Mouse (Mus musculus) liver, postnatal 0 days (tissue): ENCODE results near the gene Zfp428. TPM values are rescaled to one million over a fixed set of nuclear protein-coding genes. Genes with fewer than 3 reads are reported as not detected.

Source experiments
- ATAC-seq: fragments of 200-750 bp; cut with Nextera tagmentation; 2 replicates; pipeline ENCODE4 v1.8.0; 2017; ENCODE audit warnings: mild to moderate bottlenecking, moderate library complexity
- DNase-seq: peaks from one replicate; pipeline ENCODE4 v3.0.0-alpha.2; 2016
- H3K27ac ChIP-seq: fragments of 300-500 bp; sonication (generic); 2 replicates; pipeline ENCODE4 v1.5.1; 2014; ENCODE audit warnings: antibody characterized with exemption, moderate library complexity, mild to moderate bottlenecking, low read depth
- H3K27me3 ChIP-seq: fragments of 300-500 bp; sonication (generic); 2 replicates; pipeline ENCODE4 v1.6.1; 2014; ENCODE audit warnings: low read length, control low read depth, mixed read lengths; ENCODE audit not compliant: insufficient read depth
- H3K36me3 ChIP-seq: fragments of 300-500 bp; sonication (generic); replicated peaks from 2 replicates; pipeline ENCODE4 v1.6.1; 2014; ENCODE audit warnings: mild to moderate bottlenecking, control low read depth, low read length, moderate library complexity, mixed read lengths; ENCODE audit not compliant: insufficient read depth
- H3K4me1 ChIP-seq: fragments of 300-500 bp; sonication (generic); 2 replicates; pipeline ENCODE4 v1.6.1; 2014; ENCODE audit warnings: antibody characterized with exemption, mild to moderate bottlenecking, control low read depth; ENCODE audit not compliant: insufficient read depth
- H3K4me2 ChIP-seq: fragments of 300-500 bp; sonication (generic); 2 replicates; pipeline ENCODE4 v1.6.1; 2014; ENCODE audit warnings: low read depth, mild to moderate bottlenecking, low read length, moderate library complexity, mixed read lengths
- H3K4me3 ChIP-seq: fragments of 300-500 bp; sonication (generic); 2 replicates; pipeline ENCODE4 v1.5.1; 2014; ENCODE audit warnings: low read depth, low read length
- H3K9ac ChIP-seq: fragments of 300-500 bp; sonication (generic); replicated peaks from 2 replicates; pipeline ENCODE4 v1.6.1; 2014; ENCODE audit warnings: mild to moderate bottlenecking, moderate library complexity
- H3K9me3 ChIP-seq: fragments of 300-500 bp; sonication (generic); 2 replicates; pipeline ENCODE4 v1.6.1; 2016; ENCODE audit warnings: mild to moderate bottlenecking, control low read depth, low read length, mixed read lengths
- CTCF ChIP-seq: sonication (generic); IDR thresholded peaks from 2 replicates; pipeline ENCODE4 v1.5.1; 2016; ENCODE audit warnings: antibody characterized with exemption, low read depth
- EP300 ChIP-seq: IDR thresholded peaks from 2 replicates; pipeline ENCODE4 v1.6.1; 2016; ENCODE audit warnings: antibody characterized with exemption, low read depth, mild to moderate bottlenecking
- WGBS: fragments of 180-500 bp; shearing (Covaris S2); extraction: QIAGEN DNeasy Blood & Tissue Kit; methylation state at CpG from one replicate; pipeline ENCODE4 v1.1.7; 2014; ENCODE audit not compliant: insufficient replicate concordance; 5-methylcytosine and 5-hydroxymethylcytosine counted together
- polyA plus RNA-seq: library from polyadenylated mRNA; unstranded; fragments of >200 nt; fragmentation: Nextera tagmentation; extraction: Ambion mirVana; gene quantifications from 2 replicates; pipeline ENCODE4 v1.2.1, GENCODE M21; 2015

The Zfp428 gene
- polyA plus RNA-seq, 1 experiment from 2014 or later, result 4.1 TPM

GRCm38 (mm10) chr7:24501492-24501891 lies 5.3 kb upstream of the Zfp428 start:
- H3K27me3 ChIP-seq, result peaks cover 45% of the 10 kb centered on the region
- DNase-seq, result peak; percentile 44

DNA sequence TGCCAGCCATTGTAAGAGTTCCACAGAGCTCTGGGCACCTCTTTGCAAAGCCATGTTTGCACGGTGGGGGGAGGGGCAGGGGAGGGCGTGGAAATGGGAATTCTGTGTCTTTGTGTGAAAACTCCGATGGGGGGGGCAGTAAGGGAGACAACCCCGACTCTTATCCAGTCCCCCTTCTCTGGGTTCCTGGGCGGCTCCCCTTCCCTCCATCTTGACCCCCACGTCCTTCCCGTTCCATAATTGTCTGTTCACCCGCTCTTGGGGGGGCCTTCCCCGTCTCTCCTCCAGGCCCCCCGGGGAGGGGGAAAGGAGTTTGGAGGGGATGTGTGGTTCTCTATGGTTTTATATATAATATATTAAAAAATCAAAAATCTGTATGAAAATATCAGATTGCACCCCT lies 2.8 kb upstream of the Zfp428 start:
- Histone ChIP-seq H3K4me1 (peaks cover 18% of the 10 kb centered on the region), H3K36me3 (no peaks in the 10 kb centered on the region), H3K9ac (no peak overlapping the region), H3K27ac (no peak overlapping the region), H3K4me2 (no peak overlapping the region), H3K4me3 (no peak overlapping the region), H3K27me3 (peaks cover 38% of the 10 kb centered on the region), H3K9me3 (0 out of 2 replicates have a peak, but pooled peaks cover 2% of the 10 kb centered on the region)
- ATAC-seq (no peak), DNase-seq (no peak)
- no peak for TF ChIP-seq EP300
- no peak for TF ChIP-seq CTCF
- WGBS, result 9% methylated on average over 10 of the region's 10 CpGs

More at GRCm38 (mm10) chr7:24501492-24501891, 5.3 kb upstream of the Zfp428 start:
- Histone ChIP-seq H3K4me3 (no peak overlapping the region), H3K27ac (no peak overlapping the region), H3K36me3 (no peaks in the 10 kb centered on the region), H3K9ac (no peak overlapping the region), H3K4me1 (peaks cover 14% of the 10 kb centered on the region), H3K4me2 (no peak overlapping the region), H3K9me3 (0 out of 2 replicates have a peak, but pooled peaks cover 2% of the 10 kb centered on the region)
- no peak for ATAC-seq
- TF ChIP-seq EP300 (no peak), CTCF (peak; percentile 51)
- 51% methylated on average over 21 of the region's 21 CpGs for WGBS

DNA sequence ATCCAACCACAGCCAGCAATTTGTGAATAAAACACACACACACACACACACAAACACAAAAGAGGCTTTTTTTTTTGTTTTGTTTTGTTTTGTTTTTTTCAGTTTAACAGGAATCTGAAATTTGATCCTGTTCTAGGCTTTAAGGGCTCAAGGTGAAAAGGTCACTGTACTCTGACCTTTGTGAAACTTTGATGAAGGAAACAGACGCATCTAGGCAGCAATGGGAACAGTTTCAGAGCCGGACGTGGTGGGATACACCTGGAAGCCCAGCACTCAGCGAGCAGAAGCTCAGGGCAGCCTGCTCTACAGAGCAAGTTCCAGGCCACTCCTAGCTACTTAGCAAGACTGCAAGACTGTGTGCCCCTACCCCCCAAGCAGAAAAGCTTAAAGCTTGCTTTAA lies 1.9 kb upstream of the Zfp428 start:
- DNase-seq (no peak), ATAC-seq (no peak)
- 21% methylated on average over 4 of the region's 4 CpGs for WGBS
- no peak overlapping the region for H3K27ac ChIP-seq
- no peaks in the 10 kb centered on the region for H3K36me3 ChIP-seq
- TF ChIP-seq EP300 (no peak), CTCF (no peak)
- H3K4me3 ChIP-seq, result no peak overlapping the region
- H3K4me2 ChIP-seq, result no peak overlapping the region
- H3K4me1 ChIP-seq, result peaks cover 17% of the 10 kb centered on the region
- no peak overlapping the region; the same call in 1 of the 2 replicates for H3K9ac ChIP-seq
- 0 out of 2 replicates have a peak, but pooled peaks cover 2% of the 10 kb centered on the region for H3K9me3 ChIP-seq
- peaks cover 30% of the 10 kb centered on the region for H3K27me3 ChIP-seq

DNA sequence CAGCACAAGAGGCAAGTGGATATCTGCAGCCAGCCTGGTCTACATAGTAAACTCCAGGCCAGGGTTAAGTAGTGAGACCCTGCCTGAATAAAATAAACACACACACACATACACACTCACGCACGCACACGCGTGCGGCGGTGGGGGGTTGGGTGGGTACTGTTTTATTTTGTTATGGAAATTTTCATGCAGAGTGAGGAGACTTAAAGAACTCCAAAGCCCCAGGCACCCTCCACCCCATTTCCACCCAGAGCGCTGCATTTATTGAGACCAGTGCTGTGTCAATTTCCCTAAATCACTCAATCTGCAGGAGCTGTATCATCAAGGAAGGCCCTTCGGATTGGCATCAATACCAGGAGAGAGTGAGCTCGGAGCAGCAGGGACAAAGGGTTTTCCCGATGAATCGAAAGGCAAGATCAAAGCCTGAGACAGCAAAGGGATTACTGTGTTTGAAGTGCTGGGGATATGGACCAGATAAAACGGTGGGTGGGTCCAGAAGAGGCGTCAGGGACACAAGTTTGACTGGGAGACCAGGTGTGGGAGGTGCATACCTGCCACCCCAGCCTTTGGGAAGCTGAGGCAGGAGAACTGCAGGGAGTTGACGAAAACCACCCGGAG lies 1.2 kb upstream of the Zfp428 start:
- Histone ChIP-seq H3K4me2 (0 out of 2 replicates have a peak overlapping the region, but pooled peaks have one; percentile 11), H3K4me1 (peaks cover 14% of the 10 kb centered on the region)
- TF ChIP-seq CTCF (no peak), EP300 (no peak)

DNA sequence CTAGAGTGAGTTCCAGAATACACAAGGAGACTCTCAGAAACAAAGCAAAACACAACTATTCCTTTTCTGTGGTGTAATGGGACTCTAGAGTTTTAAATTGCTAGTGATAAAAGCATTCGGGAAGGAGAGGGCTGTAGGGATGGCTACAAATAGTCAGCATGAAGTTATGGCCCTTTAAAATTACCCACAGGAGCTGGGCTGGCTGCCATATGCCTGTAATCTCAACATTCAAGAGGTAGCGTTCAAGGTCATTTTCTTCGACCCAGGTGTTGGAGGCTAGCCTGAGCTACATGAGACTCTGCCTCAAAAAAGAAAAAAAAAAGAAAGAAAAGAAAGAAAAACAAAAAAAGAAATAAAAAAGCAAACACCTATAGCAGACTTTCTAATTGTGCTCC lies 744 bp upstream of the Zfp428 start:
- ATAC-seq, result no peak
- H3K9me3 ChIP-seq, result no peaks in the 10 kb centered on the region
- WGBS, result 41% methylated on average over 3 of the region's 3 CpGs
- TF ChIP-seq EP300, result no peak
- TF ChIP-seq CTCF, result no peak
- peaks cover 14% of the 10 kb centered on the region for H3K4me1 ChIP-seq
- H3K27me3 ChIP-seq, result peaks cover 19% of the 10 kb centered on the region
- H3K4me2 ChIP-seq, result 0 out of 2 replicates have a peak overlapping the region, but pooled peaks have one; percentile 97
- DNase-seq, result no peak
- no peak overlapping the region for H3K27ac ChIP-seq
- 0 out of 2 replicates have a peak overlapping the region, but pooled peaks have one; percentile 69 for H3K4me3 ChIP-seq
- H3K36me3 ChIP-seq, result no peaks in the 10 kb centered on the region
- H3K9ac ChIP-seq, result no peak overlapping the region

More for the DNA sequence above, 1.2 kb upstream of the Zfp428 start:
- Histone ChIP-seq H3K4me3 (no peak overlapping the region), H3K27ac (no peak overlapping the region), H3K36me3 (no peaks in the 10 kb centered on the region), H3K27me3 (peaks cover 23% of the 10 kb centered on the region), H3K9ac (no peak overlapping the region), H3K9me3 (0 out of 2 replicates have a peak, but pooled peaks cover 2% of the 10 kb centered on the region)
- ATAC-seq (no peak), DNase-seq (no peak)
- WGBS, result 56% methylated on average over 15 of the region's 15 CpGs

GRCm38 (mm10) chr7:24506476-24506837 lies 349 bp upstream of the Zfp428 start:
- H3K27me3 ChIP-seq, result peaks cover 15% of the 10 kb centered on the region
- peak overlapping the region; percentile 86 for H3K9ac ChIP-seq
- H3K4me3 ChIP-seq, result peak overlapping the region; percentile 69
- H3K9me3 ChIP-seq, result no peaks in the 10 kb centered on the region
- DNase-seq (no peak), ATAC-seq (no peak)
- TF ChIP-seq EP300, result no peak
- no peak for TF ChIP-seq CTCF
- no peak overlapping the region for H3K27ac ChIP-seq
- H3K36me3 ChIP-seq, result no peaks in the 10 kb centered on the region
- 5% methylated on average over 12 of the region's 12 CpGs for WGBS
- peak overlapping the region; percentile 97 for H3K4me2 ChIP-seq
- peaks cover 14% of the 10 kb centered on the region for H3K4me1 ChIP-seq
